Mouse (Mus musculus) heart, postnatal 36 days (tissue): ENCODE data around the gene Clec2i. TPM values are rescaled to one million over a fixed set of nuclear protein-coding genes. Genes with fewer than 3 reads are reported as not detected.
"Not testable (repeated sequence)": the region's sequence is repeated elsewhere in the genome, so short reads cannot be mapped to it uniquely, and the experiment has no call there.

Experiments
- DNase-seq, 2 experiments: peaks; one replicate each; pipeline ENCODE4 v3.0.0; 2021 to 2022
- intact Hi-C: fragments of 180-260 bp; cut with DNase I; formaldehyde crosslinking; loops from one replicate; pipeline ENCODE4 v1.15.1; 2025
- total RNA-seq, 2 experiments: library from RNA; stranded (reverse); gene quantifications; 2 replicates each; pipeline ENCODE4 v1.2.3; 2021

Gene Clec2i
- total RNA-seq, 2 experiments from 2014 or later: not detected

DNA sequence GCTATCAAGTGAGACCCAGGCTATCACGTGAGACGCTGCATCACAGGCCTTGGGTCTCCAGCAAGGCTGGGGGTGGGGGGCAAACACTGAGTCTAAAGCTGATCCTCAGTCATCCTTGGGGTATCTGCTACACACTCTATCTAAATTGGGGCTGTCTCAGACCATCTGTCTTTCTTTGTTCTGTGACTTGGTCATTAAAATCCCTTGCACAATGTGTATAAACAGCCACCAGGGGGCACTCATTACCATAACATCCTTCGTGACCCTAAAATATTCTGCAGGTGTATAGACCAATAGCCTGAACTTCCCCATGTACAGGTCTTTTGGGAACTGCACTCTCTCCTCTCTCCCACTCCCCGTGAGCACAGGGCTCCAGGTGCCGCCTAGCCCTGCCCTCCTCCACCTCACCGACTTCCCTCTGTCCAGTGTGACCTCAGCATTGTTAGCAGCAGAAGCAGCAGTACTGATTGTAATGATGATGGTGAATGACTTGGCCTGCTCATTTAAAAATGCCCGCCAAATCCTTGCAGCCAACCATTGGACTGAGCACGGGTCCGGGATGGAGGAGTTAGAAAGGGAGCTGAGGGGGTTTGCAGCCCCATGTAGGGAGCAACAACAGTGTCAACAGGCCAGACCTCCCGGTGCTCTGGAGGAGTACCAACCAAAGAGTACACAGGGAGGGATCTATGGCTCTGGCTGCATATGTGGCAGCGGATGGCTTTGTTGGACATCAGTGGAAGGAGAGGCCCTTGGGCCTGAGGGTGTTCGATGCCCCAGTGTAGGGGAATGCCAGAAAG, 33.2 kb upstream of the Clec2i start:
- intact Hi-C loops: loop anchor here (1.0 to 2.0 kb wide), 4 partner anchors 13 to 597 kb away; partner anchors contain the start of gene Clec1a
- DNase-seq: peak; percentile 79 to 80

DNA sequence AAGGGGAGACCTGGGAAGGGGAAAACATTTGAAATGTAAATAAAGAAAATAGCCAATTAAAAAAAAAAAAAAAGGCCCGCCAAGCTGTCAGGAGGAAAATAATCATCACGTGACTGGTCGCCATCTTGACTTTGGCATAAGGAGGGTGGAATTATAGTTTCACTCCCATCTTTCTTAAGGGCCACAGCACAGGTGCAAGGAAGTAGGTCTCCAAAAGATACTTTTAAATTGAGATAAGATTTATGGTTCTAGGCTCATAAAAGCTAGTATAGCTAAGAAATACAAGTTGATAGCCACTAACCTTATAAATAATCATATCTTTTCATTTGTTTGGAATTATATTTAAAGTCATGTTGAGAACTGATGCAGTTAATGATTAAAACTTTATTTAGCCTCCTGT, 32.5 kb upstream of the Clec2i start:
- intact Hi-C loops: loop anchor here (1.0 to 5.0 kb wide), 5 partner anchors 14 to 596 kb away; partner anchors contain the start of gene Clec1a
- no peak for DNase-seq

DNA sequence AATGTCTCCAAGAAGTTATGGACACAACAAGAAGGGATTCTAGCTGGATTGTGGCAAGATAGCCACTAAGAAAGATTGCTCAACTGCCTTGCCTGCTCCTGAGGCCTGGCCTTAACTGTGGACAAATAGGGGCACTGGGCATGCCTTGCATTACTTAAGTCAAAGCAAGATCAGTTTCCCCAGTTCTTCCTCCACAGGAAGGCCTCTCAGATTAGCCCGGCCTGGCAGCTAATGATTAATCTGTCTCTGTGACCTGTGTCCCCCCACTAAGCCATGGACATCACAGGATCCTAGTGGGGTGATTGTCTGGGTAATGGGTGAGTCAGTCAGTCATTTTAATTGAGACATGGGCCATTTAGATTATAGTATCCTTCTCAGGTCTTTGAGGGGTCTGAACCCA, 31.9 kb upstream of the Clec2i start:
- intact Hi-C loops: loop anchor here (2.0 to 5.0 kb wide), 3 partner anchors 15 to 595 kb away; partner anchors contain the start of gene Clec1a
- DNase-seq: no peak

DNA sequence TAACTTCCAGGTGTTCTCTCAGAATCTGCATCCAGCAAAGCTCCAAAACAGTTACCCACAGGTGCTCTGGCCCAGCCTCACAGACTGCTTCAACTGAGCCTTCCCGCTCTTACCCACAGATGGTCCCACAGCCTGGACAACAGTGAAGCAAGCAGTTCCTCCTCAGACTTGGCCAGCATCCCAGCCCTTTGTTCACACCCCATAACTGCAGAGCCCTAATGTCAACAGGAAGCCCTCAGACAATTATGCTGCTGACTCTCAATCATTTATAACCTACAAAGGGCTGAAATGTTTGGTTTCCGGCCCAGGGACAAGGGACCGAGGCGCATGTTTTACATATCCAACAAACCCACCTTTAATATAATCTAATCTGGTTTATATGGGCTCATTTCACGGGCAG, 31.1 kb upstream of the Clec2i start:
- intact Hi-C loops: loop anchor here (5.0 kb wide), 1 partner anchor 106 kb away; no protein-coding TSS in a partner anchor
- peak; percentile 75 to 82 for DNase-seq

DNA sequence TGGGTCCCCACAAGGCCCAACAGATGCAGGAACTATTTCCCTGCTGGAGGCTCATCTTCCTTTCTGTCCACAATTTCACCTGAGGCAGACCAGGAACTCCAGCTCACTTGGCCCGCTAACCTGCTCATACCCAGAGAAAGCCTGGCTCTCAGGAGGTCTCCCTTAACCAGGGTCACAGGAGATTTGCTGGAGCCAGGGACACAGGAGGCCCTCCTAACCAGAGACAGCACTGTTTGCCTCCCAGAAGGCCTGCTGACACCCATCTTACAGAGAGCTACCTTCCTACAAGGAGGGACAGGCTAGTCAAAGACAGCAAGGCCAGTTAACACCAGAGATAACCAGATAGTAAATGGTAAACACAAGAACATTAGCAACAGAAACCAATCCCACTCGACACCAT, 29.4 kb upstream of the Clec2i start:
- no peak for DNase-seq
- intact Hi-C loops: loop anchor here (5.0 kb wide), 1 partner anchor 104 kb away; no protein-coding TSS in a partner anchor

DNA sequence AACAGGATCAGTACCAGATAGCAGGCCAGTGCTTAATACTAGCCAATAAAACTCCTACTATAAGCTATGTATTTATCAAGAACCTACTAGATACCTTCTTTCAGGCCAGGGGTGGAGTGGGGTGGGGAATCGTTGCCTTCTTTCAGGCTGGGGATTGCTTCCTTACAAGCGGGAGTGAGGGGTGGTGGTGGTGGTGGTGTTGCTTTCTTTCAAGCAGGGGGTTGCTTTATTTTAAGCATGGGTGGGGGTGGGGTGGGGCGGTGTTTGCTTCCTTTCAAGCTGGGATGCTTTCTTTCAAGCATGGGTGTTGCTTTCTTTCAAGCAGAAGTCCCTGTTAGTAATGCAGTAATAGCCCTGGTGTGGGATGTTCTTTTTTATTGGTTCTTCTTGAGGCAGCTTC, 18.5 kb upstream of the Clec2i start:
- intact Hi-C loops: no loop called here
- no peak for DNase-seq

DNA sequence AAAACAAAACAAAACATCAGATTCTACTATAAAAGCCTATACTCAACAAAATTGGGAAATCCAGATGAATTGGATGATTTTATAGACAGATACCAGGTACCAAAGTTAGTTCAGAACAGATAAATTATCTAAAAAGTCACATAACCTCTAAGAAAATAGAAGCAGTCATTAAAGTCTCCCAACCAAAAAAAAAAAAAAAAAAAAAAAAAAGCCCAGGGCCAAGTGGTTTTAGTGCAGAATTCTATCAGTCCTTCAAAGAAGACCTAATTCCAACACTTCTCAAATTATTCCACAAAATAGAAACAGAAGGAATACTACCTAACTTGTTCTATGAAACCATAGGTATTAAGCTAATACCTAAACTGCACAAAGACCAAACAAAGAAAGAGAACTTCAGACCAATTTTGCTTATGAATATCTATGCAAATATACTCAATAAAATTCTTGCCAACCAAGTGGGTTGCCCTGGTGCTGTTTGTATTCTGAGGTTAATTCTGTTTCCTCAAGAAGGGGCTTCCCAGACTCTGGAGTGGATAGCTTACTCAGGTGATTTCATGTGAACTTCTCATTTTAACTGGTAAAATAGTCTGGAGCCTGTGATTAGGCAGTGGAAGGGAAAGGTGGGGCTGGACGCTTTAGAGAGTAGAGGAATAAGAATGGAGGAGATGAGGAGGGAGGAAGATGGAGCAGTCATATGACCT, 15.3 kb upstream of the Clec2i start:
- intact Hi-C loops: loop anchor here (1.0 kb wide), 1 partner anchor 13 kb away; no protein-coding TSS in a partner anchor
- DNase-seq: no peak

DNA sequence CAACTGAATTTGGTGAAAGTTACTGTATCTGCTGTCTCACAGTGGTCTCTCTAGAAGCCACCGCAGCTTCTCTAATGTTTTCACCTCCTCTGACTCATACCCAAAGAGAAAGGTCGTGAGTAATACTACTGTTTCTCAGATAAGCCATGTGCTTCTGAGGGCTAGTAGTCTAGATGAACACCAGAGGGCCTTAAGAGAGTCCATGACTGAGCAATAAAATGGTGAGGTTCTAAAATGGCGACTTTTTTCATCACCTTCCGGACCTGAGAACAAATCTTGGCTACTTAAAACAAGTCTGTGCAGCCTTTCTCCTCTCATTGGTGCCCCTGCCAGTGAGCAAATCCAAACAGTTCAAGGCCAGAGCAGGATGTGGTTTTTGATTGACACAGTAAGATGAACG, 1.4 kb downstream of the Clec2i start:
- no peak for DNase-seq
- intact Hi-C loops: loop anchor here (1.0 kb wide), 1 partner anchor 82 kb away; no protein-coding TSS in a partner anchor

DNA sequence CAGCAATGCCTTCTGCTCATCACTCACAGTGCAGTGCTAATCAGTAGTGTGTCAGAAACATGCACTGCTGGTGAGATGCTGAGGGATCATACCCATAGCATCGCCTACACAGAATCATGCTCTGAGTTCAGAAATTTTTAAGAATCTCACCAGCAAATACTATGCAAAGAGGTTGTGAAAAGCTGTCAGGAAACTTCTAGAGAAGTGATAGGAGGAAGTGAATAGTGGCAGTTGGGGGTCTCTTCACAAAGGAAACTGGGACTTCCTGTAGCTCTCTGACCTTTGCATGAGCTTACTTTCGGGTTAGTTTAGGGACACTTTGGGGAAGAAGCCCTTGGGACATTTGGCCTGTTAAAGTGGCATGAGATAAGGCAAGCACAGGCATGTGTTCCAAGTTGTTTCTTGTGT, 3.6 kb downstream of the Clec2i start, which contains the start of gene BC035044:
Gene BC035044 (minus strand): TSS at position 179 of the 408 bp plus-strand sequence.
- intact Hi-C loops: no loop called here
- no peak for DNase-seq

DNA sequence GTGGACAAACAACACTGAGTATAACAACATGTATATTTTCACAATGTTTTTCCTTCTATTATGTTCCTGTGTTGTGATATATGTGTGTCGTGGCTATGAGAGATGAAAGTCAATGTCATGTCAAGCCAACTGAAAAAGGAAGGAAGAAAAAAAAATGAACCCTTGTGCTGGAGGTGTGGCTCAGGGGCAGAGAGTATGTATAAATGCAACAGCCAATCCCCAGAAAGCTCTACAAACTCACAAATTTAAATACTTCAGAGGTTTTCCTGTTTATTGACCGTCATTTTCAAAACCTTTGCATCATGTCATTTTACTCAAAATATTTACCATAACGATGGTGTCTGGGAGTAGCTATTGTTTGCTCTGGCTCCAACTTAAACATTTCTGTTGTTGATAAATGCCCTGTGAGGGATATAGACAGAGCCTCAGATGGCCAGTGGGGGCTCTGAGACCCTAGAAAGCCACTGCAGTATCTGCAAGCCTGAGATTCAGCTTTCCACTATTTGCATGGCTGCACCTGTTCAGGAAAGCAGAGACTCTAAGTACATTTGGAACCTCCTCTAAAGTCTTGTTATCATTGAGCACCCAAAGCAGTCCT, 8.1 kb downstream of the Clec2i start:
- intact Hi-C loops: no loop called here
- no peak for DNase-seq

DNA sequence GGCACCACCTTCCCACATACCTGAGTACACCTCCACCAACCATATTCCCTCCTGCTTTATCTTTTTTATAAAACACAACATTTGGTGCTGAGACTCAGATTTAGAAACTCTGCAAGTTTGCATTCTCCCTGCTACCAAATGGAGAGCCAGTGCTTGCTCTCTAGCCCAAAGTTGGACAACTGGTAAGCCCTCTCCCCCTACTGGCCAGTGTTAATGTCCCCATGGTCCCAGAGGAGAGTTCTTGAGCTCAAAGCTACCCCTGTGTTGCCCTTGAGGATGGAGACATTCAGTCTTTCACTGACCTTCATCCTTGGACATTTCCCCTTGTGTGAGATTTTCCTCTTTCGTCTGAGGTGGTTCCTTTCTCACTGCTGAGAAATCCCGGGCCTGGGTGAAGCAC, 12.7 kb downstream of the Clec2i start:
- DNase-seq: no peak
- intact Hi-C loops: no loop called here

DNA sequence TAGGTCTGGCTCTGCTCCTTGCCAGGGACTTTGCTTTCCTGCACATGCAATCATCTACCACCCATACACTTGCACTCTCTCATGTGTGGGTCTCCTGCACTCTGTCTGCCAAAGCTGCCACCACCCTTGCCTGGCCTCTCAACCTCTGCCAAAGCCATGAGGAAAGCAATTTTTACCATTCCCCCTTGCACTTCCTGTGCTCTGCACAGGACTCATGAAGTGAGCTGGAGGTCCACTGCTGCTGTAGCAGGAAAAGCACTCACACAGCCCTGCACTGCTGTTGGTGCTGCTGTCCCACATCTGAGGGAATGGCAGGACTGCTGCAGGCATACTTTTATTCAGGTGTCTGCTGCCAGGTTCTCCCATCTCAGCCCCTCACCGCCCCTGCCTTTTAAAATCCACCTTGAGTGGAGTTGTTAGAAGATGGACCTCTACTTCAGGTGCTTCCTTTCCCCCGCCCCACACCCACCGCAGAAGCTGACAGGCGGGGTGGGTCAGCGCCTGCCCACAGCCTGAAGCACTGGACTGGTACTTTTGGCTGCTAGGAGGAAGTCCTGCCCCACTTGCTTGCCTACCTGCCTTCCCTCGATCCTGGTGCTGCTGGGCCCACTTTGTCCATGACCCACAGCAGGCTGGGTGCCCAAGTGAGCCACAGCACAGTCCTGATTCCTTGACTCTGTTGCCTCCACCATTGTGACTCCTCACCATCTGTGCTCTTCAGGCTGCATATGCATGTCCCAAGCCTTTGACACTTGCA, 13.6 kb downstream of the Clec2i start:
- DNase-seq, intact Hi-C loops: not testable (repeated sequence)

DNA sequence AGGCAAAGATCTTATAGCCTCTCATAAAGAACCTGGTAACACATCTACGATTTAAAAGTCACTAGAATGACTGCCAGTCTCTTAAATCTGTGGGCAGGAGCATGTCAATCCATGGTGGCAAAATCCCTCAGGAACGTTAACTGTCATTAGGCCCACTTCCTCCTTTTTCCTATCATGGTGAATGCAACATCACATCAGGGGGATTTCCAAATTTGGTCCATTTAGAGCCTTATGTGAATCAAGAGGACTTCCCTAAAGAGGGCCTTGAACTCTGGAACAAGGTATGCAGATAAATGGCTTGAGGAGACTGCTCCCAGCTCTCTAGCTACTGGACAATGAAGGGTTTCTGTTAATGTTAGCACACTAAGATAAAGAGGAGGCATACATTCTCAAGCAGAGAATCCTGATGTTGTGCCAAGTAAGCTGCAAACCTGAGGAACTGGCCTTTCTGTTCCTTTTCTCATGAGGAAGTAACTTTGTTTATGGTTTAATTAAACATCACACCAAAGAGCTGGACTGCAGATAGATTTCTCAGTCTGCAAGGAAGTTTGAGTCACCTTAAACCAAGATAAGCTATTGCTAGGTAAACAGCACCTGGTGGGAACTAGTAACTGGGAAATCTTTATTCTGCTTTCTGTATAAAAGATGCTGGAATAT, 26.3 kb downstream of the Clec2i start:
- intact Hi-C loops: no loop called here
- no peak for DNase-seq

DNA sequence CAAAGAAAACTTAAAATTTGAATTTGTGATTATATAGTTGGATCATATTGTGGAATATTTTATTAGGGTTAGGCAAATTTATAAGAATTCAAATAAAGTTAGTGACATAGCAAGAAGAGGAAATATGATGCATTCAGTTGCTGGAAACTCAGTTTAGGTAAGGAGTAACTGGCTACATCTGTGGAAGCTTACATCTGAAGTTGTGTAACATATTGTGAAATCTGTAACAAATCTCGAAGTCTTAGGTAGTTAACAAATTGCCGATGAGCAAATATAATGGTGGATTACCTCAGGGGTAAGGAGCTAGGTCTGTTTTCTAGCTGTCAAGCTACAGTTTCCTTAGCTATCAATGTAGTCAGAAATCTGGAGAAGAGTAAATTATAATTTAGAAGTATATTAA, 29.9 kb downstream of the Clec2i start:
- intact Hi-C loops: no loop called here
- DNase-seq: no peak

DNA sequence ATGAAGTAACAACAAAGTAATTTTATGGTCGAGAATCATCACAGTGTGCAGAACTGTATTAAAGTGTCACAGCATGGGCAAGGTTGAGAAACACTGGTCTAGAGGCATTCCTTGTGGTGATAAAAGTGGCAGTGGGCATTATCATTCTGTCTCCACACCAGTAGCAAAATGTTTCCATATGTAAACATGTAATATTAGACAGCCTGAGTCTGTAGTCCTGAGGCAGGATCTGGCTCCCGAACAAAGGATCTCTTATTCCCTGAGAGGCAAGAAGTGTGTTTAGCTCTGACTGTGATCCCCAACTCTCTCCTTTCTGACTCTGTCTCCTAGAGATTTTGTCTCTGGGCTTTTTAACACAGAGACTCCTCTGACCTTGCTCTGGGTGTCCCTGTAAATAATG, 45.7 kb downstream of the Clec2i start:
- no peak for DNase-seq
- intact Hi-C loops: no loop called here

DNA sequence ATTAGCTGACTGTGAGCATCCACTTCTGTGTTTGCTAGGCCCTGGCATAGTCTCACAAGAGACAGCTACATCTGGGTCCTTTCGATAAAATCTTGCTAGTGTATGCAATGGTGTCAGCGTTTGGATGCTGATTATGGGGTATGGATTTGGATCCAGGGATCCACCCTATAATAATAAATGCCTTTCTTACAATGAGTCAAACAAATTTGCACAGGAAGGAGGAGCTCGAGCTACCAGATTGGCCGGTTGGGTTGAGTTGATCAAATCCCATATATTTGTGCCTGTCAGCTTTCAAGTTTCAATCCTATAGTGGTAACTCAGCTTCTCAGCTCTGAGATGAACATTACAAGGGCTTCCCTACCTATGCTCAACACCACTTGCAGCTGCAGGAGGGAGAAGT, 46.7 kb downstream of the Clec2i start, which contains the start of gene Clec2g:
Gene Clec2g (plus strand): TSS at position 301 of the 400 bp plus-strand sequence.
- intact Hi-C loops, DNase-seq: not testable (repeated sequence)

DNA sequence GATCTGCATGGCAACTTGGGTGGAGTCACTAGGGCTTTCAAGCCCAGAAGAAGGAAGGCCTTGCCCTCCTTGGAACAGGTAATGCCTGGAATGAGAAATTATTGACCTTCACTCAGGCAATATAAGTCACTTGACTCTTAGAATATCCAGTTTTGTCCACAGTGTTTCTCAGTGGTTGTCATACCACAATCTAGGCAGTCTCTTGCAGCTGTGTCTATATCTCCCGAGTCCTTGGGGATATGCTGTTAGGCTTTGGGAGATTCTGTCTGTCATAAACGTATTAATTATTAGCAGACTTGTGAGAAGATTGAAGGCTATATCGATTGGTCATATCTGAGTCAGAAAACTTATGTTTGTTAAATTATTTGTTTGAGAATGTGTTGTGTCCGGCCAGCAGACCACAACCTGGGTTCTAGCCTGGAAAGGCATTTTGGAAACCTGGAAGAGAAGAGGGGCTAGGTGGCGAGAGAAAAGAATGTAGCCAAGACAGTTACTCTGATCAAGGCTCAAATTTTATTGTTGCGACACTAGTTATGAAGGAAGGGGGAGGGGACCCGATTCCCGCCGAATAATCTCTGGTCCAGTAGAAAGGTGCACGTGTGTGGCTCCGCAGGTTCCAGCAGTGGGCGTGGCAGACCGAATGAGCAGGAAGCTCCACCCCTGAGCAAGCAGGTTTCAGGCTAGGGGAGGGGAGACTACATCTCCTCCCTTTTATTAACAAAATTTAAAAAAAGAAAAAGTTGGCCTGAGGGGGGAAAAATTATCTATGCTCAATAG, 48.7 kb downstream of the Clec2i start:
- intact Hi-C loops: not testable (repeated sequence)

DNA sequence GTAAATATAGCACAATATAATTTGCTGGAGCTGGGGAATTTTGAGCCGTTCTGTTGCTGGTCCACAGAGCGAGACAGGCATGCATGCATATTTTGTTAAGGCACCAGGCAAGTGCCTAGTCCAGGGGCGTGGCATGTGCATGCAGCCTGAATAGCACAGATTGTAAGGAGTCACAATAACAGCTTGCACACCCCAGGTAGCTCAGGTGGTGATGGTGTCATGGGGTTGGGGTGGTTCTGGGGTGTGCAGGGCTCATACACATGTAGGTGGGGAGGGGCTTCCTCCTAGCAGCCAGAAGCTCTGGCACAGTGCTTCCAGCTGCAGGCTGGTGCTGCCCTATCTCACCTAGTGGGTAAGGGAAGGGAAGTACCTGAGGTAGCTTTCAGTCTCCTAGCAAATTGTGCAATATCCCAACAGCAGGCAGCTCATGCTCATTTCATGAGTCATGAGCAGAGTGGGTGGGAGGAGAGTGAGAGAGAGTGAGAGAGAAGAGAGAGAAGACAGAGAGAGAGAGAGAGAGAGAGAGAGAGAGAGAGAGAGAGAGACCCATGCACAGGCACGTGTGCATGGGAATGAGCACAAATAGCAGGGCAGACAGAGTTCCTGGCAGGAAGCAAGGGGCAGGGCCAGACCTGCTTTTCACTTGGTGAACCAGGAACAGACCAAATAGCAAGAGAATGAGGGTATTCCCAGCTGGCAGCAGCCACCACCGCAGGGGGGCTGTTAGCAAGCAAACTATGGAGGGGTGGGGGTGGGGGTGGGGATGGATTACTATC, 54.4 kb downstream of the Clec2i start:
- no peak for DNase-seq
- intact Hi-C loops: no loop called here

More for the DNA sequence above, 48.7 kb downstream of the Clec2i start:
- not testable (repeated sequence) for DNase-seq
